Mouse (Mus musculus): ENCODE results near the gene Spats1.

DNA sequence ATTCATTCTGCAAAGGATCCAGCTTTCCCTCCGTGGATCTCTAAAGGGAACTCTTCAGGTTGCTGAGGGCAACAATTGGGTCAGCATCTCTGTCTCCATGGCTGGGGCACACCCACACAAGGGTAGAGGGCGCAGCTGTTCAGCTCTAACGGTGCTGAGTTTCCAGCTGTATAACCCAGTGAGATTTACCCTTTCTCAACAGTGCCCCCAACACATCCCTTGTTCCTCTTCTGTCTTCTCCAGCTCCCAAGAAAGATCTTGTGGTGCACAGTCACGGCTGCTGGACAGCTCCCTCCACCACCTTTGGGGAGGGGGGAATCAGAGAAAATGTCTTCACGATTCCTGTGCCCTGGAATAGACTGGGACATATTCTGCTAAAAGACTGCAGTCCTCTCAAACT is 12.0 kb upstream of the Spats1 start:
- no peak for TF ChIP-seq RAD21 (IDR thresholded peaks at IDR 0.05; ENCODE audit: low read depth, low read length)
- no peak for TF ChIP-seq POLR2A (IDR thresholded peaks at IDR 0.05; ENCODE audit: low read depth, low read length)
- TF ChIP-seq MXI1 (IDR thresholded peaks at IDR 0.05; ENCODE audit: low read depth, low read length) = no peak
- TF ChIP-seq CTCF (conservative IDR thresholded peaks at IDR 0.05 in 1 of 2, IDR thresholded peaks at IDR 0.05 in 1 of 2; ENCODE audit: low read depth in 2 of 2, low read length in 2 of 2) = peak in 1 of 2 experiments; percentile 19; a peak in 2 of 4 replicates
- TF ChIP-seq POLR2AphosphoS2 (IDR thresholded peaks at IDR 0.05; ENCODE audit: low read depth, low read length) = no peak

Measured in CH12.LX (cell line).